ENCODE assay signal across 13 mouse cellular contexts in genomic region chr7:112274611-112275010, GRCm38 (mm10). TPM values are rescaled to one million over a fixed set of nuclear protein-coding genes. Genes with fewer than 3 reads are reported as not detected.
A peak's percentile ranks its signal among the peaks of the same experiment; 100 is the strongest.
DNase-seq lines count a peak whose midpoint lies in the region; ATAC-seq lines count a peak whose summit lies in the region.
"Had no signal": no experiment of that assay in that cellular context is flagged by ENCODE, and none has a peak within 500 bp of the region (broad histone marks: within the 10 kb centered on the region; RNA-seq: fewer than 3 reads in every experiment).

No protein-coding gene starts in this region.

- H3K27ac ChIP-seq in heart, embryonic 11.5 days (ENCODE audit: low read depth, low read length) = peak overlapping the region; percentile 92
- no peak overlapping the region for H3K27ac ChIP-seq in limb, embryonic 11.5 days (replicated peaks; ENCODE audit: low read depth, low read length)
- no peak overlapping the region for H3K27ac ChIP-seq in limb, embryonic 10.5 days
- H3K27ac ChIP-seq in embryonic facial prominence, embryonic 14.5 days (replicated peaks; ENCODE audit: low read depth, low read length) = no peak overlapping the region
- H3K27ac ChIP-seq in heart, embryonic 16.5 days (ENCODE audit: low read length) = peak overlapping the region; percentile 94
- H3K27ac ChIP-seq: liver, embryonic 15.5 days had no signal

- no peak overlapping the region for H3K9ac ChIP-seq in heart, embryonic 11.5 days (ENCODE audit: low read depth, low read length)
- H3K9ac ChIP-seq in limb, embryonic 11.5 days (ENCODE audit: low read length) = no peak overlapping the region
- no peak overlapping the region for H3K9ac ChIP-seq in embryonic facial prominence, embryonic 14.5 days (ENCODE audit: low read depth, low read length)
- H3K9ac ChIP-seq in heart, embryonic 16.5 days (ENCODE audit: low read length) = peak overlapping the region; percentile 55
- H3K9ac ChIP-seq: liver, embryonic 15.5 days had no signal

- H3K4me2 ChIP-seq in heart, embryonic 11.5 days = no peak overlapping the region
- no peak overlapping the region for H3K4me2 ChIP-seq in limb, embryonic 11.5 days (ENCODE audit: low read depth, severe bottlenecking)
- no peak overlapping the region for H3K4me2 ChIP-seq in embryonic facial prominence, embryonic 14.5 days (ENCODE audit: low read depth, low read length)
- no peak overlapping the region for H3K4me2 ChIP-seq in heart, embryonic 16.5 days (ENCODE audit: low read depth, low read length)
- H3K4me2 ChIP-seq: liver, embryonic 15.5 days had no signal

- H3K9me3 ChIP-seq in heart, embryonic 11.5 days (replicated peaks; ENCODE audit: control insufficient read depth, low read length) = no peaks in the 10 kb centered on the region
- H3K9me3 ChIP-seq in limb, embryonic 11.5 days (ENCODE audit: control insufficient read depth, low read length) = no peaks in the 10 kb centered on the region
- no peaks in the 10 kb centered on the region for H3K9me3 ChIP-seq in limb, embryonic 10.5 days (replicated peaks)
- no peaks in the 10 kb centered on the region for H3K9me3 ChIP-seq in embryonic facial prominence, embryonic 14.5 days (ENCODE audit: control insufficient read depth, low read length)
- H3K9me3 ChIP-seq in heart, embryonic 16.5 days (replicated peaks; ENCODE audit: control insufficient read depth, low read length) = no peaks in the 10 kb centered on the region
- H3K9me3 ChIP-seq: liver, embryonic 15.5 days had no signal

- H3K4me1 ChIP-seq in heart, embryonic 11.5 days (ENCODE audit: control insufficient read depth, insufficient read depth, low read length) = peaks cover 91% of the 10 kb centered on the region
- peaks cover 17% of the 10 kb centered on the region for H3K4me1 ChIP-seq in limb, embryonic 11.5 days (ENCODE audit: control insufficient read depth, insufficient read depth, low read length)
- H3K4me1 ChIP-seq in limb, embryonic 10.5 days = peaks cover 59% of the 10 kb centered on the region
- peaks cover 17% of the 10 kb centered on the region for H3K4me1 ChIP-seq in embryonic facial prominence, embryonic 14.5 days (ENCODE audit: control insufficient read depth, insufficient read depth, low read length)
- peaks cover 95% of the 10 kb centered on the region for H3K4me1 ChIP-seq in heart, embryonic 16.5 days (ENCODE audit: control insufficient read depth, insufficient read depth, low read length)

- H3K4me3 ChIP-seq in heart, embryonic 11.5 days (ENCODE audit: low read depth, low read length) = no peak overlapping the region
- H3K4me3 ChIP-seq in limb, embryonic 11.5 days (ENCODE audit: low read depth, low read length) = no peak overlapping the region
- no peak overlapping the region for H3K4me3 ChIP-seq in limb, embryonic 10.5 days
- H3K4me3 ChIP-seq in embryonic facial prominence, embryonic 14.5 days (ENCODE audit: low read depth, low read length) = no peak overlapping the region
- H3K4me3 ChIP-seq in heart, embryonic 16.5 days (ENCODE audit: low read length) = no peak overlapping the region
- H3K4me3 ChIP-seq: liver, embryonic 15.5 days had no signal

- 68% methylated on average over 2 of the region's 2 CpGs for WGBS in heart, embryonic 11.5 days (ENCODE audit: insufficient replicate concordance)
- 39% methylated on average over 2 of the region's 2 CpGs for WGBS in limb, embryonic 11.5 days
- WGBS in limb, embryonic 10.5 days = 59% methylated on average over 2 of the region's 2 CpGs
- WGBS in embryonic facial prominence, embryonic 14.5 days = 33% methylated on average over 2 of the region's 2 CpGs
- 67% methylated on average over 2 of the region's 2 CpGs for WGBS in heart, embryonic 16.5 days

- no peaks in the 10 kb centered on the region for H3K27me3 ChIP-seq in heart, embryonic 11.5 days (ENCODE audit: control insufficient read depth, insufficient read depth, low read length)
- no peaks in the 10 kb centered on the region for H3K27me3 ChIP-seq in limb, embryonic 11.5 days (ENCODE audit: control insufficient read depth, insufficient read depth, low read length)
- no peaks in the 10 kb centered on the region for H3K27me3 ChIP-seq in limb, embryonic 10.5 days (ENCODE audit: low read depth, poor library complexity, severe bottlenecking)
- H3K27me3 ChIP-seq in embryonic facial prominence, embryonic 14.5 days (replicated peaks; ENCODE audit: control insufficient read depth, insufficient read depth, low read length) = no peaks in the 10 kb centered on the region
- H3K27me3 ChIP-seq in heart, embryonic 16.5 days (ENCODE audit: control insufficient read depth, insufficient read depth, low read length) = no peaks in the 10 kb centered on the region
- H3K27me3 ChIP-seq: liver, embryonic 15.5 days had no signal

- ATAC-seq in heart, embryonic 11.5 days (replicated peaks; ENCODE audit: insufficient number of reproducible peaks, low FRiP score, low TSS enrichment) = no peak
- peak; percentile 84 for ATAC-seq in limb, embryonic 11.5 days (ENCODE audit: insufficient number of reproducible peaks, low FRiP score, low TSS enrichment, low read depth)
- ATAC-seq in embryonic facial prominence, embryonic 14.5 days (ENCODE audit: low read depth) = peak; percentile 73
- no peak for ATAC-seq in heart, embryonic 16.5 days (replicated peaks; ENCODE audit: extremely low read depth, insufficient read depth, low FRiP score)
- ATAC-seq: CD4-positive, CD25-positive, alpha-beta regulatory T cell, adult 4 months had no signal

- intact Hi-C loops in heart, postnatal 25 days (cut with DNase I) = loop anchor here (5.0 kb wide), 1 partner anchor 42 kb away; no protein-coding TSS in a partner anchor

- peaks cover 6% of the 10 kb centered on the region; the same call in 1 of the 2 replicates for H3K36me3 ChIP-seq in heart, embryonic 11.5 days (ENCODE audit: control insufficient read depth, insufficient read depth, low read length)
- H3K36me3 ChIP-seq in limb, embryonic 11.5 days (ENCODE audit: control insufficient read depth, insufficient read depth, low read length) = no peaks in the 10 kb centered on the region
- H3K36me3 ChIP-seq in limb, embryonic 10.5 days = no peaks in the 10 kb centered on the region
- H3K36me3 ChIP-seq in embryonic facial prominence, embryonic 14.5 days (ENCODE audit: control insufficient read depth, insufficient read depth, low read length) = no peaks in the 10 kb centered on the region
- H3K36me3 ChIP-seq in heart, embryonic 16.5 days (ENCODE audit: control insufficient read depth, insufficient read depth) = peaks cover 22% of the 10 kb centered on the region
- H3K36me3 ChIP-seq: liver, embryonic 15.5 days had no signal

- DNase-seq in heart, postnatal 25 days (ENCODE audit: low spot score) = no peak
- DNase-seq in limb, embryonic 11.5 days (ENCODE audit: low spot score) = no peak
- no peak for DNase-seq in limb, embryonic 10.5 days (ENCODE audit: low spot score)
- DNase-seq in embryonic facial prominence, embryonic 14.5 days (ENCODE audit: low spot score) = peak; percentile 60
- no peak for DNase-seq in thymus, postnatal 10 days (ENCODE audit: low spot score in 2 of 2)
- DNase-seq in spleen, adult 12 weeks (ENCODE audit: low spot score) = no peak
- DNase-seq: cerebellum, adult 2 months; embryo, embryonic 11 days; gastrocnemius, postnatal 25 days had no signal

RNA-seq across cellular contexts. Expression of gene Mical2, which starts 49.0 kb away (rescaled TPM):
- 117 and 132 TPM in 2 replicates for polyA plus RNA-seq in heart, embryonic 11.5 days (2014; fragmentation: Nextera tagmentation; extraction: Ambion mirVana)
- total RNA-seq in heart, postnatal 25 days (2021) = 100 to 1,000 TPM in 1 of 2 experiments, 10 to 100 TPM in 1; 93.4 to 103 TPM
- polyA plus RNA-seq in limb, embryonic 11.5 days (2014; fragmentation: Nextera tagmentation; extraction: Ambion mirVana) = 2.3 and 2.4 TPM in 2 replicates
- 0.96 and 1.2 TPM in 2 replicates for polyA plus RNA-seq in limb, embryonic 10.5 days (2016; fragmentation: Nextera tagmentation; extraction: Ambion mirVana)
- polyA plus RNA-seq in embryonic facial prominence, embryonic 14.5 days (2014; fragmentation: Nextera tagmentation; extraction: Ambion mirVana) = 11.0 and 11.5 TPM in 2 replicates
- polyA plus RNA-seq in heart, embryonic 16.5 days (2015; fragmentation: Nextera tagmentation; extraction: Ambion mirVana) = 128 and 145 TPM in 2 replicates

Comparison
In these comparisons a context has a peak if more than half of its experiments do, and no peak if none do; other contexts are left out.
1. ATAC-seq: peak in limb, embryonic 11.5 days (single experiment) and embryonic facial prominence, embryonic 14.5 days (single experiment); none in heart, embryonic 11.5 days (single experiment) and heart, embryonic 16.5 days (single experiment).
2. H3K27ac ChIP-seq: peak in heart, embryonic 11.5 days (single experiment) and heart, embryonic 16.5 days (single experiment); none in limb, embryonic 11.5 days (single experiment), limb, embryonic 10.5 days (single experiment) and embryonic facial prominence, embryonic 14.5 days (single experiment).